Mouse (Mus musculus): ENCODE measurements around the gene Krtdap. TPM values are rescaled to one million over a fixed set of nuclear protein-coding genes. Genes with fewer than 3 reads are reported as not detected.

Krtdap gene
- polyA plus RNA-seq, 1 experiment from 2014 or later = not detected

DNA sequence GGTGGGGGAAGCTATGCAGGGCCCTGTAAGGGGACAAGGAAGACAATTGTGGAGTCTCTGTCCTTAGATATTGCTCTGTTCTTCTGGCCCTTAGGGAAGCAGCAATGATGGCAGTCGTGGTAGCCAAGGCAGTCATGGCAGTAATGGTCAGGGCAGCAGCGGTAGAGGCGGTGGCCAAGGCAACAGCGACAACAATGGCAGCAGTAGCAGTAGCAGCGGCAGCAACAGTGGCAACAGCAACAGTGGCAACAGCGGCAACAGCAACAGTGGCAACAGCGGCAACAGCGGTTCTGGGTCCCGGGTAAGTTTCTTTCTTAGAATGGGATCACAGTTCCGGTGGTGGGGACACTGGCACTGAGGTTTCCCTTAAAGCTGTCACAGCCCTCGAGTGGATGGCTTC is 22.5 kb upstream of the Krtdap start:
- H3K27me3 ChIP-seq (ENCODE audit: low read depth, poor library complexity, severe bottlenecking) = peaks cover 12% of the 10 kb centered on the region; the same call in 1 of the 2 replicates
- no peaks in the 10 kb centered on the region for H3K36me3 ChIP-seq
- H3K4me1 ChIP-seq = peaks cover 4% of the 10 kb centered on the region; the same call in 1 of the 2 replicates
- DNase-seq (ENCODE audit: low spot score) = no peak
- WGBS = 35% methylated on average over 11 of the region's 11 CpGs
- H3K27ac ChIP-seq = no peak overlapping the region
- no peak overlapping the region for H3K4me3 ChIP-seq
- H3K9me3 ChIP-seq (replicated peaks) = no peaks in the 10 kb centered on the region

DNA sequence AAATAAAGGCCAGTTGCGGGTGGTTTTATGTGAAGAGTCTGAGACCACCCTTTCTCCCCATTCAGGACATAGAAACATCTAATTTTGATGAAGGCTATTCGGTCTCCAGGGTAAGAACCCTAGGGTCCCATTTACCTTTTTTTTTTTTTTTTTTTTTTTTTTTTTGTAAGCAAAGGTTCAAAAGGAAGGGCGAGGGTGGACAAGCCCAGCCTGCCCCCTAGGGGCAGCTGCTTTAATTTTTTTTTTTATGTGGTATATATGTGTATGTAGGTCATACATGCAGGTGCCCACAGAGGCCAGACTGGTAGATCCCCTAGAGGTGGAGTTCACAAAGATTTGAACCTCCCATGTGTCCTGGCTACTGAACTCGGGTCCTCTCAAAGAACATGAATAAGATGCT is 21.3 kb upstream of the Krtdap start:
- no peak for DNase-seq (ENCODE audit: low spot score)
- H3K9me3 ChIP-seq (replicated peaks) = no peaks in the 10 kb centered on the region
- 90% methylated on average over 4 of the region's 4 CpGs for WGBS
- no peaks in the 10 kb centered on the region for H3K4me1 ChIP-seq
- no peak overlapping the region for H3K4me3 ChIP-seq
- peaks cover 12% of the 10 kb centered on the region; the same call in 1 of the 2 replicates for H3K27me3 ChIP-seq (ENCODE audit: low read depth, poor library complexity, severe bottlenecking)
- no peaks in the 10 kb centered on the region for H3K36me3 ChIP-seq
- no peak overlapping the region for H3K27ac ChIP-seq

DNA sequence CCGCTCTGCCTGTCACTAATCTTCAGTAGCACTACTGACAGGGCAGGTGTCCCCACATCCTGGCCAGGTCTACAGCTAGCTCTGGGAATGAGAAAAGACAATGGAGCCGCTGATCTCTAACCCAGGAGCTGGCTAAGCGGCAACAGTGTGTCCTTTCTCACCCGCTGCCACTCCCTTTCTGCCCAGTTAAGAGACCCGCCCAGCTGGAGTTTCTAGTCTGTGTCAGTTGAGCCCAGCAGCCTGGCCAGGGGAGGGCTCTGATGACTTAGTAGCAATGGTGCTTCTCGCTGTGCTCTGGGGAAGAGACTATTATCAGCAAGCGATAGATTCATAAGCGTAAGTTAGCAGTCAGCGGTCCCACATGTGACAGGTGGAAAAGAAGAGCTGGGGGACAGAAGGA is 18.5 kb upstream of the Krtdap start:
- DNase-seq (ENCODE audit: low spot score) = no peak
- H3K9me3 ChIP-seq (replicated peaks) = no peaks in the 10 kb centered on the region
- H3K4me1 ChIP-seq = no peaks in the 10 kb centered on the region
- no peak overlapping the region for H3K4me3 ChIP-seq
- H3K27ac ChIP-seq = no peak overlapping the region
- H3K27me3 ChIP-seq (ENCODE audit: low read depth, poor library complexity, severe bottlenecking) = peaks cover 12% of the 10 kb centered on the region; the same call in 1 of the 2 replicates
- WGBS = 40% methylated on average over 9 of the region's 9 CpGs
- no peaks in the 10 kb centered on the region for H3K36me3 ChIP-seq

DNA sequence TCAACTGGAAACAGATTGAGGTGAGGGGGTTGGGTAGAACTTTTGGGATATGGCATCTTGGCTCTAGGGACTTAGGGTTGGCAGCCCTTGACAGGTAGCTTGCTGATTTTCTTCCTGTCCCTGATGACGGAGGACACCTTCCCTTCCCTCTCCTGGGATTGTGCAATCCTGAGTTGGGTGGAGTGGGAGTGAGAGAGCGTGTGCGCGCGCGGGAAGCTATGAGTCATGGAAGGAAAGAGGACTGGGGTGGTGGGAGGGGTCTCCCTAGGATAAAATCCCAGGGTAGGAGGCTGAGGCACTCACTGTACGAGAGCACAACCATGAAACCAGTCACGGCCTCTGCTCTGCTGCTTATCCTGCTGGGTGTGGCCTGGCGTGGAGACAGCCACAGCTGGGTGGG is 11.6 kb upstream of the Krtdap start:
- Histone ChIP-seq H3K36me3 (no peaks in the 10 kb centered on the region), H3K4me1 (no peaks in the 10 kb centered on the region), H3K27me3 (ENCODE audit: low read depth, poor library complexity, severe bottlenecking) (no peaks in the 10 kb centered on the region), H3K4me3 (no peak overlapping the region), H3K27ac (no peak overlapping the region), H3K9me3 (replicated peaks) (no peaks in the 10 kb centered on the region)
- no peak for DNase-seq (ENCODE audit: low spot score)
- WGBS = 91% methylated on average over 9 of the region's 9 CpGs

DNA sequence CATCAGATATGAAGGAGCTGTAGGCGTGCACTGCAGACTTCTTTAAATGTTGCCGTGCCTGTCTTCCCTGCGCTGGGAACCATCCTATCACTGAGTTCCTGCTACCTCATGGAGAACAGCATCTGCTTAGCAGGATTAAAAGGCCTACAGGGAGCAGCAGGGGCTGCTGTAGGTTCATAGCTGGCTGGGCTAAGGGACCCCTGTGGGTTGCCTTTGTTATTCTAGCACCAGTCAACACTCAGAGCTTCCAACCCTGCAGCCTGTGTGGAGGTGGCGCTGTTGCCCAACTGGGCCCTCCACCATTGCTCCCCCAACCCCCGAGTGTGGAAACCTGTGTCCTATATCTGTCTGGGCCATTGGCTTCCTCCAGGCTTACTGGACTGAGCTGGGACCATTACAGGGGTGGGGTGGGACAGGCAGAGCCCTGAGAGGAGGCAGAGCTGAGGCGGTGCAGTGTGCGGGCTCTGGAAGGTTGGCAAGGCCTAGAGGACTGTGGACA is 10.6 kb upstream of the Krtdap start:
- H3K27ac ChIP-seq = no peak overlapping the region
- no peaks in the 10 kb centered on the region for H3K9me3 ChIP-seq (replicated peaks)
- H3K4me1 ChIP-seq = no peaks in the 10 kb centered on the region
- no peaks in the 10 kb centered on the region for H3K36me3 ChIP-seq
- WGBS = 55% methylated on average over 7 of the region's 7 CpGs
- no peaks in the 10 kb centered on the region for H3K27me3 ChIP-seq (ENCODE audit: low read depth, poor library complexity, severe bottlenecking)
- no peak overlapping the region for H3K4me3 ChIP-seq
- DNase-seq (ENCODE audit: low spot score) = no peak

DNA sequence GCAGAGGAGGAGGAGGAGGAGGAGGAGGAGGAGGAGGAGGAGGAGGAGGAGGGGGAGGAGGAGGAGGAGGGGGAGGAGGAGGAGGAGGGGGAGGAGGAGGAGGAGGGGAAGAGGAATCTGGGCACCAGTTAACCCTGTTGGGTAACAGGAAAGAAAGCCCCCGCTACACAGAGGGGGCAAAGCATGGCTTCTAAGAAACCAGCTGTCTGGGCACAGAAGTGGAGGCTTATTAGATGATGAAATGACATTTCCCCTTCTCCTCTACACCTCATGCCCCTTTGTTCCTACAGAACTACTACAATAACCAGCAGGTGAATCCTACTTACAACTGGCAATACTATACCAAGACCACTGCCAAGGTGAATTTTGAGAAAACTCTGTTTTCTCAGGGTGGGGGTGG is 9.8 kb upstream of the Krtdap start:
- Histone ChIP-seq H3K27me3 (ENCODE audit: low read depth, poor library complexity, severe bottlenecking) (no peaks in the 10 kb centered on the region), H3K4me1 (no peaks in the 10 kb centered on the region), H3K9me3 (replicated peaks) (no peaks in the 10 kb centered on the region), H3K4me3 (no peak overlapping the region), H3K27ac (no peak overlapping the region), H3K36me3 (no peaks in the 10 kb centered on the region)
- no peak for DNase-seq (ENCODE audit: low spot score)
- WGBS = 78% methylated on average over 1 of the region's 1 CpGs

DNA sequence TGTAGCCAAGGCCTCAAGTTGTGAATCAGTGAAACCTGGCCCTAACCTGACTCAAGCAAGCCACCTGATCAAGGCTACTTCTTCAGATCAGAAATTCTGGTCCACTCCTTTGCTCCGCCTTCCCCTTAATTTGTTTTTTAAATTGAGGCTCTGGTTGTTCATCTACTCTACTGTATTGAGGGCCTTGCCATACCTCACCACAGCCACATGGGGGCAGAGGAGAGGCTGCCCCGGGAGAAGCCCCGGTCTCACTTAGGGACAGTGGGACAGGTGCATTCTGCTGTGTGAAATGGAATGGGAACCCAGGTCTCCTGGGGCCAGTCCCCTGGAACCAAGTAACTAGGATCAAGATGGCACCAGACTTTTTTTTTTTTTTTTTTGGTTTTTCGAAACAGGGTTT is 5.9 kb upstream of the Krtdap start:
- Histone ChIP-seq H3K27me3 (ENCODE audit: low read depth, poor library complexity, severe bottlenecking) (no peaks in the 10 kb centered on the region), H3K4me3 (no peak overlapping the region), H3K9me3 (replicated peaks) (no peaks in the 10 kb centered on the region), H3K4me1 (no peaks in the 10 kb centered on the region), H3K36me3 (no peaks in the 10 kb centered on the region), H3K27ac (no peak overlapping the region)
- WGBS = 72% methylated on average over 4 of the region's 4 CpGs
- DNase-seq (ENCODE audit: low spot score) = no peak

DNA sequence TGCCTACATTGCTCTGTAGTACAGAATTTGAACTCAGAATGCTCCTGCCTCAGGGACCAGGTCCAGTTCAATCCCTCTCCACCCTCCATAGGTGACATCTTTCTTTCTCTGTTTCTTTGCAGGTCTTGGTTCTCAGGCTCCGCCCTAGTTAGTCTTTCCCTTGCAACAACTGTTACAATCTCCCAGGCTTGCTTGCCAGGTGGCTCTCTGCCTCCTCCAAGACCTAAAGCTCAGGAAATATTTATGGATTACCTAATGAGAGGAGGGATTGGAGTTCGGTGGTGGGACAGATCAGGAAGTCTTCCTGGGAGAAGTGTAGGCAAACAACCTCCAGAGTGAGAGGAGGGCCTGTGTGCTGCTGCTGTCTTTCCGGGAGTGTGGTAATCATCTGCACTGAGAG is 5.0 kb upstream of the Krtdap start:
- no peak overlapping the region for H3K4me3 ChIP-seq
- no peak overlapping the region for H3K27ac ChIP-seq
- no peak for DNase-seq (ENCODE audit: low spot score)
- H3K27me3 ChIP-seq (ENCODE audit: low read depth, poor library complexity, severe bottlenecking) = 0 out of 2 replicates have a peak, but pooled peaks cover 6% of the 10 kb centered on the region
- WGBS = 80% methylated on average over 3 of the region's 3 CpGs
- no peaks in the 10 kb centered on the region for H3K9me3 ChIP-seq (replicated peaks)
- H3K4me1 ChIP-seq = no peaks in the 10 kb centered on the region
- H3K36me3 ChIP-seq = no peaks in the 10 kb centered on the region

DNA sequence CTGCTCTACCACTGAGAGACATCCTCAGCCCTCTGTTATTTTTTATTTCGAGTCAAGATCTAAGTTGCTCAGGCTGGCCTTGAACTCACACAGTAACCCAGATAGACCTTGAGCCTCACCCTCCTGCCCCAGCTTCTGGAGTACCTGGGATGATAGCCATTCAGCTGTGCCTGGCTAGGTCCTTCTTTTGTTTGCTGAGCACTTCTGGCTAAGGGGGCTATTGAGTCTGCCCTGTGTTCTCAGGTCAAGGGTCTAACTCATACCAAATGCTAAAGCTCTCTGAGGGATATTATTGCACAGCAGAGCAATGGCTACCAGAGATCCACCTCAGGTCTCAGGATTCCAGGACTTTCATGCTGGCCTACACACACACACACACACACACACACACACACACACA is 2.5 kb upstream of the Krtdap start:
- Histone ChIP-seq H3K27me3 (ENCODE audit: low read depth, poor library complexity, severe bottlenecking) (0 out of 2 replicates have a peak, but pooled peaks cover 15% of the 10 kb centered on the region), H3K4me3 (no peak overlapping the region), H3K9me3 (replicated peaks) (no peaks in the 10 kb centered on the region), H3K4me1 (no peaks in the 10 kb centered on the region), H3K36me3 (no peaks in the 10 kb centered on the region), H3K27ac (no peak overlapping the region)
- WGBS = 75% methylated on average over 1 of the region's 1 CpGs
- DNase-seq (ENCODE audit: low spot score) = no peak

DNA sequence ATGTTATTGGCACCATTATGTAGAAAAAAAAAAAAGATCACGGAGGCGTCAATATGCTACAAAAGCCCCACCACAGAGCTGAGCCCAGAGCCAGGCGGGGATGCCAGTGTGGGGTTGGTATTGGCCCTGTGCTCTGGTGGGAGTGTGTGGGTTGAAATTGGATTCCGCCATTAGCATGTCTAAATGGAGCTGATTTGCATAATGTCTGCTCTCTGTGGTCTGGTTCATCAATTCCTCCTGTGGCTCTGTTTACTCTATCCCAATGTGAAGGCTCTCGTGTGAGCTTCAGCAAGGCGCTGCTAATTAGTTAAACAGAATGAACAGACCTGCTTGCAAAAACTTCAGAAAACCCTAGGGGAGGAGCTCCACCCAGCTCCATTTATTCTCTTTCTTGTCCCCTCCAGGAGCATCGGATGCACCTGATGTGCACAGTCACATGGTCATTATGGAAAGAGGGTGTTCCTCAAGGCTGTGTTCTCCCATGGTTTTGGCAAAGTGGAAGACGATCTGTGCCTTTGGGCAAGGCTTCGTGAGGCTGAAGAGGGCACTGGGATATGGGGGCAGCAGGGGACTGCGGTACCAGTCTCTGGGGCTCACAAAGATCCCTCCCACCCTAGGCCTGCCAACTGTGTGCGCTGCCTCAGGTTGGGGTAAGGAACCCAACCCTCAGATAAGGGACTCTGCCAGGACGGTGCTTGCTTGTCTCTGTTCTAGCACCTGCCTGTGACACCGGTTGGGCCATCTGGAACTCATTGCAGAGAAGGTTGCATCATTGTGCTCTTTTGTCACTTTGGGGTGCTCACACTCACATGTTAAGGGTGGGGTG is 1.8 kb upstream of the Krtdap start:
- Histone ChIP-seq H3K27me3 (ENCODE audit: low read depth, poor library complexity, severe bottlenecking) (0 out of 2 replicates have a peak, but pooled peaks cover 15% of the 10 kb centered on the region), H3K4me3 (no peak overlapping the region), H3K36me3 (no peaks in the 10 kb centered on the region), H3K9me3 (replicated peaks) (no peaks in the 10 kb centered on the region), H3K4me1 (no peaks in the 10 kb centered on the region), H3K27ac (no peak overlapping the region)
- WGBS = 72% methylated on average over 13 of the region's 13 CpGs
- no peak for DNase-seq (ENCODE audit: low spot score)

DNA sequence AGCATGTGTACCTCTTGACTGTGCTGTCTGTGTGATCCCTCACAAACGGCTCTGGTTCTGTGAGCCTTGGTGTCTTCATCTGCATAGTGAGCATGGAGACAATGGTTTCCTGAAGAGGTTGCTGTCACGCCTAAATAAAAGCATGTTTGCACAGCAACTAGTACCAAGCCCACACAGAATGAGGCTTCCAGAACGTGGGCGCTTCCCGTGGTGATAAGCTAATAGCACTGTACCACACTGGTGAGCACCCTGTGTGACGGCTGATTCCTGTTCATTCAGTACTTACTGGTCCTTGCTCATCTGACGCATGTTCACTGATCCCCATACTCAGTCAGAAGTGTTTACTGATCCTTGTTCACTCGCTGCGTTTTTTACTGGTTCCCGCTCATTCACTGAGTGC is 2.4 kb downstream of the Krtdap start:
- no peak overlapping the region for H3K4me3 ChIP-seq
- WGBS = 87% methylated on average over 10 of the region's 10 CpGs
- no peak for DNase-seq (ENCODE audit: low spot score)

DNA sequence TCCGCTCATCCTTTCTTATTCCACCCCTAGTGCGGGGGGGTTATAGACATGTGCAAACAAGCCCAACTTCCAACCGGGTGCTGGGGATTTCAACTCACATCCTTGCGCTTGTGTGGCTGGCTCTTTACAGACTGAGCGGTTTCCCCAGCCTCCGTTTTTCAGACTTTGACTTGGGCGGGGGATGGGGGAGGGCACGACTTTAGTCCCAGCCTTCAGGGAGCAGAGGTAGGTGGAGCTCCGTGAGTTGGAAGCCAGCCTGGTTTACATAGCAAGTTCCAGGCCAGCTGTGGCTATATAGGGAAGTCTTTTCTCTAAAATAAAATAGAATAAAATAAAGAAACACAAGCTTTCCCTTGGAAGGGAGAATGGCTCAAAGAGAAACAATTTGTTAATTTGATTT is 4.2 kb downstream of the Krtdap start:
- DNase-seq (ENCODE audit: low spot score) = no peak
- H3K36me3 ChIP-seq = no peaks in the 10 kb centered on the region
- H3K27ac ChIP-seq = no peak overlapping the region
- 0 out of 2 replicates have a peak, but pooled peaks cover 15% of the 10 kb centered on the region for H3K27me3 ChIP-seq (ENCODE audit: low read depth, poor library complexity, severe bottlenecking)
- 28% methylated on average over 9 of the region's 9 CpGs for WGBS
- no peaks in the 10 kb centered on the region for H3K4me1 ChIP-seq
- no peak overlapping the region for H3K4me3 ChIP-seq
- no peaks in the 10 kb centered on the region for H3K9me3 ChIP-seq (replicated peaks)

More for the DNA sequence above, 2.4 kb downstream of the Krtdap start:
- Histone ChIP-seq H3K36me3 (no peaks in the 10 kb centered on the region), H3K9me3 (replicated peaks) (no peaks in the 10 kb centered on the region), H3K27ac (no peak overlapping the region), H3K27me3 (ENCODE audit: low read depth, poor library complexity, severe bottlenecking) (0 out of 2 replicates have a peak, but pooled peaks cover 15% of the 10 kb centered on the region), H3K4me1 (no peaks in the 10 kb centered on the region)

DNA sequence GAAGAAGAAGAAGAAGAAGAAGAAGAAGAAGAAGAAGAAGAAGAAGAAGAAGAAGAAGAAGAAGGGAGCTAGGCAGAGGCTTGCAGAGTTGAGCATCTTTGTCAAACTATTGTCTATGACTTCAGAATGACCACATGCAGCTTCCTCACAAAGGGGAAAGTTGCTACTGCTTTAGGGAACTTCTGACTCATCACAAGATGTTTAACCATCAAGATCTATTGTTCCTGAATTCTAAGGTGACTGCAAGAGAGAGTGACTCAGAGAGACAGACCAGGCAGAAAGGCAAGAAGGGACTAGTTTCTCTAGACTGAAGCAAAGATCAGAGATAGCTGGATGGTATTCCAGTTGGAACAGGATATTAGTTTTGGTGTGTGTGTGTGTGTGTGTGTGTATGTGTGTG is 7.2 kb downstream of the Krtdap start:
- H3K4me3 ChIP-seq = no peak overlapping the region

More for the DNA sequence above, 7.2 kb downstream of the Krtdap start:
- no peaks in the 10 kb centered on the region for H3K9me3 ChIP-seq (replicated peaks)
- no peaks in the 10 kb centered on the region for H3K27me3 ChIP-seq (ENCODE audit: low read depth, poor library complexity, severe bottlenecking)
- DNase-seq (ENCODE audit: low spot score) = no peak
- no peaks in the 10 kb centered on the region for H3K36me3 ChIP-seq
- H3K4me1 ChIP-seq = no peaks in the 10 kb centered on the region
- no peak overlapping the region for H3K27ac ChIP-seq

Data from limb, embryonic 10.5 days (tissue).